Mouse (Mus musculus): Measurements from ENCODE around the gene Ptma. TPM values are rescaled to one million over a fixed set of nuclear protein-coding genes. Genes with fewer than 3 reads are reported as not detected.
"Not testable (repeated sequence)": the region's sequence is repeated elsewhere in the genome, so short reads cannot be mapped to it uniquely, and the experiment has no call there.

Gene Ptma
- polyA plus RNA-seq, 1 experiment from 2014 or later, result 2,480 TPM

GRCm38 (mm10) chr1:86485346-86485745 lies 41.2 kb upstream of the Ptma start:
- Histone ChIP-seq H3K4me3 (ENCODE audit: low read depth, low read length) (no peak overlapping the region), H3K9me3 (replicated peaks; ENCODE audit: control insufficient read depth, low read length) (no peaks in the 10 kb centered on the region), H3K9ac (ENCODE audit: low read length) (no peak overlapping the region), H3K36me3 (ENCODE audit: control insufficient read depth, insufficient read depth, low read length) (no peaks in the 10 kb centered on the region), H3K27ac (ENCODE audit: low read depth, low read length) (no peak overlapping the region), H3K27me3 (replicated peaks; ENCODE audit: control insufficient read depth, insufficient read depth, low read length) (no peaks in the 10 kb centered on the region), H3K4me1 (ENCODE audit: control insufficient read depth, insufficient read depth, low read length) (peaks cover 12% of the 10 kb centered on the region), H3K4me2 (ENCODE audit: low read length) (no peak overlapping the region)
- WGBS, result 87% methylated on average over 1 of the region's 1 CpGs
- no peak for DNase-seq (ENCODE audit: low spot score)
- ATAC-seq, result no peak

GRCm38 (mm10) chr1:86485858-86486257 lies 40.7 kb upstream of the Ptma start:
- not testable (repeated sequence) for H3K4me3 ChIP-seq (ENCODE audit: low read depth, low read length); ATAC-seq
- WGBS, result 96% methylated on average over 6 of the region's 6 CpGs

GRCm38 (mm10) chr1:86486703-86487294 lies 39.7 kb upstream of the Ptma start:
- peaks cover 12% of the 10 kb centered on the region for H3K4me1 ChIP-seq (ENCODE audit: control insufficient read depth, insufficient read depth, low read length)
- no peaks in the 10 kb centered on the region for H3K36me3 ChIP-seq (ENCODE audit: control insufficient read depth, insufficient read depth, low read length)
- H3K4me3 ChIP-seq (ENCODE audit: low read depth, low read length), result peak overlapping the region; percentile 59
- WGBS, result 10% methylated on average over 13 of the region's 13 CpGs
- no peaks in the 10 kb centered on the region for H3K9me3 ChIP-seq (replicated peaks; ENCODE audit: control insufficient read depth, low read length)
- H3K9ac ChIP-seq (ENCODE audit: low read length), result peak overlapping the region; percentile 83
- H3K27ac ChIP-seq (ENCODE audit: low read depth, low read length), result peak overlapping the region; percentile 99
- H3K4me2 ChIP-seq (ENCODE audit: low read length), result peak overlapping the region; percentile 56
- no peak for DNase-seq (ENCODE audit: low spot score)
- ATAC-seq, result no peak
- H3K27me3 ChIP-seq (replicated peaks; ENCODE audit: control insufficient read depth, insufficient read depth, low read length), result no peaks in the 10 kb centered on the region

More at GRCm38 (mm10) chr1:86485858-86486257, 40.7 kb upstream of the Ptma start:
- H3K9me3 ChIP-seq (replicated peaks; ENCODE audit: control insufficient read depth, low read length); H3K36me3 ChIP-seq (ENCODE audit: control insufficient read depth, insufficient read depth, low read length); H3K9ac ChIP-seq (ENCODE audit: low read length); DNase-seq (ENCODE audit: low spot score); H3K4me2 ChIP-seq (ENCODE audit: low read length); H3K27me3 ChIP-seq (replicated peaks; ENCODE audit: control insufficient read depth, insufficient read depth, low read length); H3K27ac ChIP-seq (ENCODE audit: low read depth, low read length): not testable (repeated sequence)
- H3K4me1 ChIP-seq (ENCODE audit: control insufficient read depth, insufficient read depth, low read length), result peaks cover 12% of the 10 kb centered on the region

GRCm38 (mm10) chr1:86487295-86487907 lies 39.1 kb upstream of the Ptma start:
- Histone ChIP-seq H3K9ac (ENCODE audit: low read length) (peak overlapping the region; percentile 97), H3K4me2 (ENCODE audit: low read length) (peak overlapping the region; percentile 94), H3K36me3 (ENCODE audit: control insufficient read depth, insufficient read depth, low read length) (no peaks in the 10 kb centered on the region), H3K4me3 (ENCODE audit: low read depth, low read length) (peak overlapping the region; percentile 59), H3K9me3 (replicated peaks; ENCODE audit: control insufficient read depth, low read length) (no peaks in the 10 kb centered on the region), H3K27me3 (replicated peaks; ENCODE audit: control insufficient read depth, insufficient read depth, low read length) (no peaks in the 10 kb centered on the region), H3K27ac (ENCODE audit: low read depth, low read length) (peak overlapping the region; percentile 99), H3K4me1 (ENCODE audit: control insufficient read depth, insufficient read depth, low read length) (peaks cover 12% of the 10 kb centered on the region)
- peak; percentile 99 for DNase-seq (ENCODE audit: low spot score)
- under 1% methylated on average over 69 of the region's 74 CpGs for WGBS
- peak; percentile 98 for ATAC-seq

- ATAC-seq (no peak), DNase-seq (ENCODE audit: low spot score) (no peak)
- H3K27me3 ChIP-seq (replicated peaks; ENCODE audit: control insufficient read depth, insufficient read depth, low read length), result no peaks in the 10 kb centered on the region
- WGBS, result 11% methylated on average over 20 of the region's 20 CpGs
- peak overlapping the region; percentile 94 for H3K4me2 ChIP-seq (ENCODE audit: low read length)
- peak overlapping the region; percentile 98 for H3K27ac ChIP-seq (ENCODE audit: low read depth, low read length)
- peak overlapping the region; percentile 97 for H3K9ac ChIP-seq (ENCODE audit: low read length)
- H3K4me1 ChIP-seq (ENCODE audit: control insufficient read depth, insufficient read depth, low read length), result peaks cover 10% of the 10 kb centered on the region
- H3K4me3 ChIP-seq (ENCODE audit: low read depth, low read length), result peak overlapping the region; percentile 59
- H3K36me3 ChIP-seq (ENCODE audit: control insufficient read depth, insufficient read depth, low read length), result no peaks in the 10 kb centered on the region
- no peaks in the 10 kb centered on the region for H3K9me3 ChIP-seq (replicated peaks; ENCODE audit: control insufficient read depth, low read length)
Observed at GRCm38 (mm10) chr1:86487908-86488314, 38.6 kb upstream of the Ptma start.

GRCm38 (mm10) chr1:86488326-86488725 lies 38.2 kb upstream of the Ptma start:
- WGBS, result 50% methylated on average over 7 of the region's 7 CpGs
- ATAC-seq (no peak), DNase-seq (ENCODE audit: low spot score) (peak; percentile 26)
- peak overlapping the region; percentile 97 for H3K9ac ChIP-seq (ENCODE audit: low read length)
- peak overlapping the region; percentile 59 for H3K4me3 ChIP-seq (ENCODE audit: low read depth, low read length)
- H3K27ac ChIP-seq (ENCODE audit: low read depth, low read length), result peak overlapping the region; percentile 98
- peaks cover 10% of the 10 kb centered on the region for H3K4me1 ChIP-seq (ENCODE audit: control insufficient read depth, insufficient read depth, low read length)
- H3K27me3 ChIP-seq (replicated peaks; ENCODE audit: control insufficient read depth, insufficient read depth, low read length), result no peaks in the 10 kb centered on the region
- no peaks in the 10 kb centered on the region for H3K9me3 ChIP-seq (replicated peaks; ENCODE audit: control insufficient read depth, low read length)
- H3K4me2 ChIP-seq (ENCODE audit: low read length), result peak overlapping the region; percentile 94
- no peaks in the 10 kb centered on the region for H3K36me3 ChIP-seq (ENCODE audit: control insufficient read depth, insufficient read depth, low read length)

- ATAC-seq (no peak), DNase-seq (ENCODE audit: low spot score) (no peak)
- H3K4me3 ChIP-seq (ENCODE audit: low read depth, low read length), result peak overlapping the region; percentile 59
- no peaks in the 10 kb centered on the region for H3K36me3 ChIP-seq (ENCODE audit: control insufficient read depth, insufficient read depth, low read length)
- peak overlapping the region; percentile 94 for H3K4me2 ChIP-seq (ENCODE audit: low read length)
- H3K27ac ChIP-seq (ENCODE audit: low read depth, low read length), result peak overlapping the region; percentile 98
- WGBS, result 96% methylated on average over 4 of the region's 4 CpGs
- peak overlapping the region; percentile 97 for H3K9ac ChIP-seq (ENCODE audit: low read length)
- H3K4me1 ChIP-seq (ENCODE audit: control insufficient read depth, insufficient read depth, low read length), result peaks cover 10% of the 10 kb centered on the region
- H3K27me3 ChIP-seq (replicated peaks; ENCODE audit: control insufficient read depth, insufficient read depth, low read length), result no peaks in the 10 kb centered on the region
- H3K9me3 ChIP-seq (replicated peaks; ENCODE audit: control insufficient read depth, low read length), result no peaks in the 10 kb centered on the region
Observed at GRCm38 (mm10) chr1:86488774-86489173, 37.8 kb upstream of the Ptma start.

GRCm38 (mm10) chr1:86489901-86490300 lies 36.6 kb upstream of the Ptma start:
- Histone ChIP-seq H3K4me1 (ENCODE audit: control insufficient read depth, insufficient read depth, low read length) (peaks cover 10% of the 10 kb centered on the region), H3K36me3 (ENCODE audit: control insufficient read depth, insufficient read depth, low read length) (no peaks in the 10 kb centered on the region), H3K4me3 (ENCODE audit: low read depth, low read length) (no peak overlapping the region), H3K9ac (ENCODE audit: low read length) (no peak overlapping the region), H3K27me3 (replicated peaks; ENCODE audit: control insufficient read depth, insufficient read depth, low read length) (no peaks in the 10 kb centered on the region), H3K9me3 (replicated peaks; ENCODE audit: control insufficient read depth, low read length) (no peaks in the 10 kb centered on the region), H3K27ac (ENCODE audit: low read depth, low read length) (no peak overlapping the region), H3K4me2 (ENCODE audit: low read length) (no peak overlapping the region)
- DNase-seq (ENCODE audit: low spot score) (no peak), ATAC-seq (no peak)
- WGBS, result 96% methylated on average over 4 of the region's 4 CpGs

- Histone ChIP-seq H3K27ac (ENCODE audit: low read depth, low read length) (no peak overlapping the region), H3K4me1 (ENCODE audit: control insufficient read depth, insufficient read depth, low read length) (peaks cover 10% of the 10 kb centered on the region), H3K9ac (ENCODE audit: low read length) (no peak overlapping the region), H3K27me3 (replicated peaks; ENCODE audit: control insufficient read depth, insufficient read depth, low read length) (no peaks in the 10 kb centered on the region), H3K9me3 (replicated peaks; ENCODE audit: control insufficient read depth, low read length) (no peaks in the 10 kb centered on the region), H3K36me3 (ENCODE audit: control insufficient read depth, insufficient read depth, low read length) (no peaks in the 10 kb centered on the region), H3K4me2 (ENCODE audit: low read length) (no peak overlapping the region), H3K4me3 (ENCODE audit: low read depth, low read length) (no peak overlapping the region)
- DNase-seq (ENCODE audit: low spot score), result no peak
- WGBS, result 91% methylated on average over 3 of the region's 3 CpGs
- ATAC-seq, result no peak
Observed at GRCm38 (mm10) chr1:86490697-86491096, 35.8 kb upstream of the Ptma start.
